In the genomic region with DNA sequence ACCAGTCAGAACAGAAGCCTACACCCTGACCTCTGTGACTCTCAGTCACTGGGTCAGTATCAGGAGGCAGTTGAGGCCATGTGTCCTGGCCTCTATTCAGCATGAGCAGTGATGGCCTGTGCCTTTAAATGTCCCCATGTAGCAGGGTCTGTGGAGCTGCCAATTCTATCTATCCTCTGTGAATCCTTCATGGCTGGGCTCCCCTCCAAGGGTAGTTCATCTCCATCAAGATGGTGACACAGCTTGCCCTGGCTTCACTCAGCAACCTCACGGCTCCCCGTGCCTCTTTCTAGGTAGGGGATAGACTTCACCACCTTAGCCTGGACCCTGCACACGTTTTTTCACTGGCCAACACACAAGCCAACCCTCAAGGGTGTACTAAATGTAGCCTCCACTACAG, we compare ENCODE assay signal across 30 mouse cellular contexts. TPM values are rescaled to one million over a fixed set of nuclear protein-coding genes. Genes with fewer than 3 reads are reported as not detected.
DNase-seq lines count a peak whose midpoint lies in the region; ATAC-seq and TF ChIP-seq lines count a peak whose summit lies in the region.
"Had no signal": no experiment of that assay in that cellular context is flagged by ENCODE, and none has a peak within 500 bp of the region (broad histone marks: within the 10 kb centered on the region; RNA-seq: fewer than 3 reads in every experiment).

No protein-coding gene starts in this region.

- no peak for ATAC-seq in intestine, postnatal 0 days
- ATAC-seq: forebrain, embryonic 14.5 days; hindbrain, embryonic 16.5 days; intestine, embryonic 15.5 days; Patski had no signal

- no peak overlapping the region for H3K4me3 ChIP-seq in cerebellum, adult 2 months (replicated peaks; ENCODE audit: insufficient read depth, low read depth, low read length)
- no peak overlapping the region for H3K4me3 ChIP-seq in left cerebral cortex, adult 2 months
- H3K4me3 ChIP-seq in intestine, postnatal 0 days (ENCODE audit: low read depth, low read length): no peak overlapping the region
- H3K4me3 ChIP-seq: embryonic facial prominence, embryonic 12.5 days; embryonic facial prominence, embryonic 15.5 days; heart, embryonic 12.5 days; heart, embryonic 15.5 days; hindbrain, embryonic 10.5 days; hindbrain, embryonic 13.5 days; intestine, embryonic 15.5 days had no signal

- no peak for TF ChIP-seq POLR2A in cerebellum, adult 2 months (IDR thresholded peaks at IDR 0.05; ENCODE audit: borderline replicate concordance, insufficient read depth, low read length)

- no peaks in the 10 kb centered on the region for H3K27me3 ChIP-seq in cerebellum, adult 2 months (ENCODE audit: control insufficient read depth, insufficient read depth, low read length)
- H3K27me3 ChIP-seq in intestine, postnatal 0 days (replicated peaks; ENCODE audit: control insufficient read depth, insufficient read depth, low read length): no peaks in the 10 kb centered on the region
- H3K27me3 ChIP-seq: embryonic facial prominence, embryonic 12.5 days; embryonic facial prominence, embryonic 15.5 days; heart, embryonic 12.5 days; heart, embryonic 15.5 days; hindbrain, embryonic 13.5 days; intestine, embryonic 15.5 days; Patski had no signal

- H3K27ac ChIP-seq in cerebellum, adult 2 months (ENCODE audit: insufficient read depth, low read length): 0 out of 2 replicates have a peak overlapping the region, but pooled peaks have one; percentile 3
- H3K27ac ChIP-seq in left cerebral cortex, adult 2 months: peak overlapping the region; percentile 42; the same call in 1 of the 2 replicates
- no peak overlapping the region for H3K27ac ChIP-seq in intestine, postnatal 0 days (ENCODE audit: low read depth, low read length)
- H3K27ac ChIP-seq: embryonic facial prominence, embryonic 12.5 days; embryonic facial prominence, embryonic 15.5 days; heart, embryonic 15.5 days; hindbrain, embryonic 10.5 days; hindbrain, embryonic 13.5 days; intestine, embryonic 15.5 days had no signal

- peak in 1 of 2 experiments; percentile 55 for DNase-seq in cerebellum, adult 2 months
- DNase-seq in cerebellum, adult 11 months: no peak
- no peak for DNase-seq in left cerebral cortex, adult 2 months (ENCODE audit: extremely low spot score in 1 of 2, low spot score in 2 of 2)
- no peak for DNase-seq in left cerebral cortex, adult 8-10 months (ENCODE audit: low spot score in 2 of 2)
- DNase-seq in cerebellum, postnatal 36 days: peak; percentile 36 to 39
- DNase-seq: adrenal gland, adult 2 months; adrenal gland, postnatal 14 days; B cell, adult 2 months; gastrocnemius, postnatal 25 days; heart, adult 18-20 months; heart, postnatal 10 days; heart, postnatal 36 days; kidney, adult 18-20 months; kidney, adult 9 months had no signal

- peaks cover 21% of the 10 kb centered on the region for H3K4me1 ChIP-seq in cerebellum, adult 2 months (ENCODE audit: control insufficient read depth, insufficient read depth, low read length)
- H3K4me1 ChIP-seq in intestine, postnatal 0 days (replicated peaks; ENCODE audit: control insufficient read depth, insufficient read depth, low read length): no peaks in the 10 kb centered on the region
- H3K4me1 ChIP-seq: embryonic facial prominence, embryonic 12.5 days; embryonic facial prominence, embryonic 15.5 days; hindbrain, embryonic 10.5 days; hindbrain, embryonic 13.5 days had no signal

- no peaks in the 10 kb centered on the region for H3K9me3 ChIP-seq in intestine, postnatal 0 days (ENCODE audit: control insufficient read depth)
- H3K9me3 ChIP-seq: embryonic facial prominence, embryonic 12.5 days; embryonic facial prominence, embryonic 15.5 days; heart, embryonic 12.5 days; heart, embryonic 15.5 days; hindbrain, embryonic 10.5 days; hindbrain, embryonic 13.5 days; intestine, embryonic 15.5 days had no signal

- intact Hi-C loops in left cerebral cortex, adult 2 months (cut with DNase I): no loop called here

- H3K9ac ChIP-seq in intestine, postnatal 0 days (ENCODE audit: low read depth, low read length): no peak overlapping the region
- H3K9ac ChIP-seq: embryonic facial prominence, embryonic 12.5 days; embryonic facial prominence, embryonic 15.5 days; heart, embryonic 12.5 days; heart, embryonic 15.5 days; hindbrain, embryonic 13.5 days; intestine, embryonic 15.5 days had no signal

- no peak overlapping the region for H3K4me2 ChIP-seq in intestine, postnatal 0 days (replicated peaks; ENCODE audit: low read depth)
- H3K4me2 ChIP-seq: embryonic facial prominence, embryonic 12.5 days; embryonic facial prominence, embryonic 15.5 days; heart, embryonic 12.5 days; heart, embryonic 15.5 days; hindbrain, embryonic 13.5 days; intestine, embryonic 15.5 days had no signal

- peaks cover 76% of the 10 kb centered on the region for H3K36me3 ChIP-seq in intestine, postnatal 0 days (ENCODE audit: control insufficient read depth, insufficient read depth)
- H3K36me3 ChIP-seq: G1E had no signal

- 7% methylated on average over 3 of the region's 3 CpGs for WGBS in cerebellum, adult 2 months
- 83% methylated on average over 3 of the region's 3 CpGs for WGBS in intestine, postnatal 0 days

- no peak for TF ChIP-seq CTCF in cerebellum, adult 2 months (IDR thresholded peaks at IDR 0.05; ENCODE audit: borderline replicate concordance, insufficient read depth, low read depth, low read length)
- TF ChIP-seq CTCF in left cerebral cortex, adult 2 months (IDR thresholded peaks at IDR 0.05): no peak
- TF ChIP-seq CTCF in intestine, postnatal 0 days (IDR thresholded peaks at IDR 0.05; ENCODE audit: low read depth): no peak

RNA-seq across cellular contexts. Expression of a gene that starts 38.9 kb away (rescaled TPM):
- polyA plus RNA-seq in cerebellum, adult 2 months (2012; rRNA removed): not detected in 2 replicates
- total RNA-seq in left cerebral cortex, adult 2 months (2021): not detected
- total RNA-seq in left cerebral cortex, adult 8-10 months (2022): not detected
- polyA plus RNA-seq in intestine, postnatal 0 days (2015; fragmentation: Nextera tagmentation; extraction: Ambion mirVana): not detected in 2 replicates
- total RNA-seq: adrenal gland, adult 2 months; adrenal gland, postnatal 14 days; adrenal gland, postnatal 4 days; common myeloid progenitor, adult 5-6 weeks; gastrocnemius, adult 8-10 months; gastrocnemius, postnatal 25 days; heart, adult 18-20 months; heart, postnatal 10 days; heart, postnatal 36 days had no signal
- polyA plus RNA-seq: adrenal gland, adult 2 months; G1E; gonadal fat pad, adult 2 months; heart, embryonic 15.5 days; intestine, embryonic 15.5 days; Patski had no signal

Comparison
In these comparisons a context has a peak if more than half of its experiments do, and no peak if none do; other contexts are left out.
1. DNase-seq: peak in cerebellum, postnatal 36 days (2 of 2); none in cerebellum, adult 11 months (single experiment), left cerebral cortex, adult 2 months (0 of 2) and left cerebral cortex, adult 8-10 months (0 of 2).